Mouse (Mus musculus) monocyte, adult 2 months (primary cell): ENCODE data around the gene Zfp948.
"Not testable (repeated sequence)": the region's sequence is repeated elsewhere in the genome, so short reads cannot be mapped to it uniquely, and the experiment has no call there.

ENCODE experiments used
- DNase-seq, 2 experiments: peaks; one replicate each; pipeline ENCODE4 v3.0.0; 2022; ENCODE audit warnings: low spot score in 2 of 2, low read depth in 1 of 2

The Zfp948 gene

DNA sequence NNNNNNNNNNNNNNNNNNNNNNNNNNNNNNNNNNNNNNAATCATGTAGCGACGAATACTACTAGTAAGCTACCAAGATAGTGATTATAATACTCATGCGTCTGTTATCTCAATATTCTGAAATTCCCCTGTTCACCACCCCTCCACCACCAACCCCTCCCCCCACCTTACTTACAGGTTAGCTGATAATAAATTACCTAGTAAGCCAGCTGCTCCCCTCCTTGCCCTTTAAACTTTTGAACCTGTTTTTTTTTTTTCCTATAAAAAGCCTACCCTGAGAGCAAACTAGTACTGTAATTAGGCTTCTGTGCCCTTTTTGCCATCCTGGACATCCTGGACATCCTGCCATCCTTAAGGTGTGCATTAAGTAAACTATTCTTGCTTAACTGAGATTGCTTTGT is 56.8 kb downstream of the Zfp948 start:
- no peak for DNase-seq

DNA sequence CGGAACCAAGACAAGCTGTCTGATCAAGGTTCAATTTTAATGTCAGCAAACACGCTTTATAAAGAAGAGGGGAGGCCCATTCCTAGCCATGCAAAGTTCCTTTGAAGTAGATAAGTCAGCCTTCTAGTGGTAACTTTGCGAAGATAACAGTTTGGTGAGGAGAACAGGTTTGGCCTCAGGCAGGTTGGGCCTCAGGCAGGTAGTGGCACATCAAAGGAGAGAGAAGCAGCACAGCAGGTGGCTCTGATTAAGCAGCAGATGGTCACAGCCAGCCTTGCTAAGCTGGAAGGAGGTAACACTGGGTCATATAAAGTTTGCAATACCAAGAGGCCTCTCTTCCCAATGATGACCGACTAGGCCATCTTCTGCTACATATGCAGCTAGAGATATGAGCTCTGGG is 69.0 kb downstream of the Zfp948 start:
- DNase-seq, result not testable (repeated sequence)
